Mouse (Mus musculus) MEL-GATA-1-ER (cell line): ENCODE results near the gene Asah2.

Experiments used
- DNase-seq: peaks from one replicate; pipeline ENCODE4 v3.0.0-alpha.2; 2012; ENCODE audit warnings: low read depth; ENCODE audit errors: extremely low read depth

The Asah2 gene

GRCm38 (mm10) chr19:31975882-31976281 lies 132.1 kb downstream of the Asah2 start:
- DNase-seq = no peak

GRCm38 (mm10) chr19:31971998-31972397 lies 136.0 kb downstream of the Asah2 start:
- peak; percentile 62 for DNase-seq

GRCm38 (mm10) chr19:31971405-31971804 lies 136.6 kb downstream of the Asah2 start:
- DNase-seq = no peak

- DNase-seq = peak; percentile 76
Observed at GRCm38 (mm10) chr19:31967933-31968532, 140.0 kb downstream of the Asah2 start.

- no peak for DNase-seq
Observed at GRCm38 (mm10) chr19:31963147-31963546, 144.9 kb downstream of the Asah2 start.

GRCm38 (mm10) chr19:31960434-31960833 lies 147.6 kb downstream of the Asah2 start:
- no peak for DNase-seq

GRCm38 (mm10) chr19:31956359-31956758 lies 151.7 kb downstream of the Asah2 start:
- no peak for DNase-seq

GRCm38 (mm10) chr19:31954696-31955095 lies 153.3 kb downstream of the Asah2 start:
- DNase-seq = no peak

- DNase-seq = no peak
Observed at GRCm38 (mm10) chr19:31954267-31954666, 153.7 kb downstream of the Asah2 start.

GRCm38 (mm10) chr19:31953799-31954198 lies 154.2 kb downstream of the Asah2 start:
- no peak for DNase-seq

- DNase-seq = no peak
Observed at GRCm38 (mm10) chr19:31950793-31951489, 157.1 kb downstream of the Asah2 start.
